Mouse (Mus musculus): ENCODE results near the gene Trio.
A peak's percentile ranks its signal among the peaks of the same experiment; 100 is the strongest.

Gene Trio

GRCm38 (mm10) chr15:27951195-27951594, 74.5 kb downstream of the Trio start:
- DNase-seq (ENCODE audit: inconsistent age in 2 of 2, low spot score in 1 of 2): no peak

- no peak for DNase-seq (ENCODE audit: inconsistent age in 2 of 2, low spot score in 1 of 2)
Measured at GRCm38 (mm10) chr15:27949196-27949595, 76.5 kb downstream of the Trio start.

- no peak for DNase-seq (ENCODE audit: inconsistent age in 2 of 2, low spot score in 1 of 2)
Measured at GRCm38 (mm10) chr15:27947880-27948279, 77.8 kb downstream of the Trio start.

- DNase-seq (ENCODE audit: inconsistent age in 2 of 2, low spot score in 1 of 2): no peak
Measured at GRCm38 (mm10) chr15:27945570-27945969, 80.1 kb downstream of the Trio start.

GRCm38 (mm10) chr15:27944898-27945297, 80.8 kb downstream of the Trio start:
- no peak for DNase-seq (ENCODE audit: inconsistent age in 2 of 2, low spot score in 1 of 2)

GRCm38 (mm10) chr15:27943486-27944195, 82.0 kb downstream of the Trio start:
- DNase-seq (ENCODE audit: inconsistent age in 2 of 2, low spot score in 1 of 2): peak; percentile 36 to 67

GRCm38 (mm10) chr15:27942148-27942847, 83.3 kb downstream of the Trio start:
- peak; percentile 29 to 62 for DNase-seq (ENCODE audit: inconsistent age in 2 of 2, low spot score in 1 of 2)

- DNase-seq (ENCODE audit: inconsistent age in 2 of 2, low spot score in 1 of 2): no peak
Measured at GRCm38 (mm10) chr15:27941441-27941840, 84.2 kb downstream of the Trio start.

- DNase-seq (ENCODE audit: inconsistent age in 2 of 2, low spot score in 1 of 2): no peak
Measured at GRCm38 (mm10) chr15:27941020-27941419, 84.6 kb downstream of the Trio start.

GRCm38 (mm10) chr15:27940032-27940431, 85.6 kb downstream of the Trio start:
- DNase-seq (ENCODE audit: inconsistent age in 2 of 2, low spot score in 1 of 2): no peak

- no peak for DNase-seq (ENCODE audit: inconsistent age in 2 of 2, low spot score in 1 of 2)
Measured at GRCm38 (mm10) chr15:27938886-27939285, 86.8 kb downstream of the Trio start.

GRCm38 (mm10) chr15:27937861-27938833, 87.5 kb downstream of the Trio start:
- DNase-seq (ENCODE audit: inconsistent age in 2 of 2, low spot score in 1 of 2): no peak

GRCm38 (mm10) chr15:27937003-27937860, 88.4 kb downstream of the Trio start:
- DNase-seq (ENCODE audit: inconsistent age in 2 of 2, low spot score in 1 of 2): peak; percentile 72 to 87

GRCm38 (mm10) chr15:27935772-27936746, 89.6 kb downstream of the Trio start:
- DNase-seq (ENCODE audit: inconsistent age in 2 of 2, low spot score in 1 of 2): no peak

- no peak for DNase-seq (ENCODE audit: inconsistent age in 2 of 2, low spot score in 1 of 2)
Measured at GRCm38 (mm10) chr15:27933270-27933669, 92.4 kb downstream of the Trio start.

- no peak for DNase-seq (ENCODE audit: inconsistent age in 2 of 2, low spot score in 1 of 2)
Measured at GRCm38 (mm10) chr15:27931891-27932290, 93.8 kb downstream of the Trio start.

GRCm38 (mm10) chr15:27931459-27931858, 94.2 kb downstream of the Trio start:
- no peak for DNase-seq (ENCODE audit: inconsistent age in 2 of 2, low spot score in 1 of 2)

- no peak for DNase-seq (ENCODE audit: inconsistent age in 2 of 2, low spot score in 1 of 2)
Measured at GRCm38 (mm10) chr15:27927614-27928013, 98.0 kb downstream of the Trio start.

GRCm38 (mm10) chr15:27926941-27927340, 98.7 kb downstream of the Trio start:
- DNase-seq (ENCODE audit: inconsistent age in 2 of 2, low spot score in 1 of 2): no peak
